Mouse (Mus musculus): ENCODE results near the gene Pard3.

Gene Pard3

GRCm38 (mm10) chr8:127553582-127553981, 489.9 kb downstream of the Pard3 start:
- no peak for DNase-seq (ENCODE audit: low spot score)

GRCm38 (mm10) chr8:127555795-127556194, 492.1 kb downstream of the Pard3 start:
- no peak for DNase-seq (ENCODE audit: low spot score)

- DNase-seq (ENCODE audit: low spot score) = no peak
Measured at GRCm38 (mm10) chr8:127556964-127557363, 493.3 kb downstream of the Pard3 start.

GRCm38 (mm10) chr8:127557566-127557965, 493.9 kb downstream of the Pard3 start:
- DNase-seq (ENCODE audit: low spot score) = no peak

GRCm38 (mm10) chr8:127563634-127564033, 499.9 kb downstream of the Pard3 start:
- no peak for DNase-seq (ENCODE audit: low spot score)

GRCm38 (mm10) chr8:127564426-127564825, 500.7 kb downstream of the Pard3 start:
- DNase-seq (ENCODE audit: low spot score) = no peak

GRCm38 (mm10) chr8:127569212-127569611, 505.5 kb downstream of the Pard3 start:
- DNase-seq (ENCODE audit: low spot score) = no peak

GRCm38 (mm10) chr8:127570527-127570926, 506.8 kb downstream of the Pard3 start:
- no peak for DNase-seq (ENCODE audit: low spot score)

- no peak for DNase-seq (ENCODE audit: low spot score)
Measured at GRCm38 (mm10) chr8:127572493-127572892, 508.8 kb downstream of the Pard3 start.

- DNase-seq (ENCODE audit: low spot score) = no peak
Measured at GRCm38 (mm10) chr8:127576657-127577056, 513.0 kb downstream of the Pard3 start.

- no peak for DNase-seq (ENCODE audit: low spot score)
Measured at GRCm38 (mm10) chr8:127577656-127578055, 514.0 kb downstream of the Pard3 start.

- no peak for DNase-seq (ENCODE audit: low spot score)
Measured at GRCm38 (mm10) chr8:127579436-127579835, 515.7 kb downstream of the Pard3 start.

- DNase-seq (ENCODE audit: low spot score) = peak; percentile 33
Measured at GRCm38 (mm10) chr8:127583429-127583828, 519.7 kb downstream of the Pard3 start.

- no peak for DNase-seq (ENCODE audit: low spot score)
Measured at GRCm38 (mm10) chr8:127585618-127586017, 521.9 kb downstream of the Pard3 start.

GRCm38 (mm10) chr8:127586681-127587080, 523.0 kb downstream of the Pard3 start:
- DNase-seq (ENCODE audit: low spot score) = no peak

GRCm38 (mm10) chr8:127588313-127588712, 524.6 kb downstream of the Pard3 start:
- DNase-seq (ENCODE audit: low spot score) = peak; percentile 32

- peak; percentile 30 for DNase-seq (ENCODE audit: low spot score)
Measured at GRCm38 (mm10) chr8:127589291-127589690, 525.6 kb downstream of the Pard3 start.

- DNase-seq (ENCODE audit: low spot score) = no peak
Measured at GRCm38 (mm10) chr8:127590674-127591186, 527.0 kb downstream of the Pard3 start.

GRCm38 (mm10) chr8:127592648-127593574, 529.2 kb downstream of the Pard3 start:
- DNase-seq (ENCODE audit: low spot score) = no peak

GRCm38 (mm10) chr8:127600641-127601040, 536.9 kb downstream of the Pard3 start:
- no peak for DNase-seq (ENCODE audit: low spot score)

- no peak for DNase-seq (ENCODE audit: low spot score)
Measured at GRCm38 (mm10) chr8:127603062-127603461, 539.4 kb downstream of the Pard3 start.

- DNase-seq (ENCODE audit: low spot score) = no peak
Measured at GRCm38 (mm10) chr8:127608541-127609270, 545.0 kb downstream of the Pard3 start.

GRCm38 (mm10) chr8:127609316-127609715, 545.6 kb downstream of the Pard3 start:
- DNase-seq (ENCODE audit: low spot score) = no peak

Data from layer of hippocampus, adult 11-12 months (tissue).